Mouse (Mus musculus) testis, adult 2 months (tissue): ENCODE measurements around the gene Ltbp1.

Source experiments
- CTCF ChIP-seq: fragments of 200-500 bp; IDR thresholded peaks from 2 replicates; pipeline ENCODE4 v1.5.1; 2012; ENCODE audit warnings: low read depth, mild to moderate bottlenecking, inconsistent platforms, low read length, moderate library complexity; ENCODE audit not compliant: control insufficient read depth, insufficient read depth, insufficient replicate concordance
- POLR2A ChIP-seq: fragments of 200-500 bp; IDR thresholded peaks from 2 replicates; pipeline ENCODE4 v1.6.1; 2012; ENCODE audit warnings: low read depth, mild to moderate bottlenecking, inconsistent platforms, low read length, moderate library complexity; ENCODE audit not compliant: control insufficient read depth

GRCm38 (mm10) chr17:75366332-75366731 lies 361.0 kb downstream of the Ltbp1 start:
- no peak for TF ChIP-seq CTCF
- TF ChIP-seq POLR2A: no peak
